14 mouse cellular contexts compared by ENCODE assay signal in genomic region chr2:79618614-79619568, GRCm38 (mm10). TPM values are rescaled to one million over a fixed set of nuclear protein-coding genes. Genes with fewer than 3 reads are reported as not detected.
DNase-seq lines count a peak whose midpoint lies in the region; ATAC-seq and TF ChIP-seq lines count a peak whose summit lies in the region.
"Had no signal": no experiment of that assay in that cellular context is flagged by ENCODE, and none has a peak within 500 bp of the region (broad histone marks: within the 10 kb centered on the region; RNA-seq: fewer than 3 reads in every experiment).

No protein-coding gene starts in this region.

- TF ChIP-seq CTCF in G1E (IDR thresholded peaks at IDR 0.05; ENCODE audit: low read depth, low read length) = no peak
- TF ChIP-seq CTCF in kidney, postnatal 0 days (IDR thresholded peaks at IDR 0.05; ENCODE audit: low read depth) = no peak
- TF ChIP-seq CTCF in cerebellum, adult 2 months (IDR thresholded peaks at IDR 0.05; ENCODE audit: borderline replicate concordance, insufficient read depth, low read depth, low read length) = no peak

- 0 out of 2 replicates have a peak overlapping the region, but pooled peaks have one; percentile 19 for H3K27ac ChIP-seq in kidney, postnatal 0 days
- no peak overlapping the region for H3K27ac ChIP-seq in cerebellum, adult 2 months (ENCODE audit: insufficient read depth, low read length)
- H3K27ac ChIP-seq: heart, adult 2 months; limb, embryonic 15.5 days; lung, embryonic 15.5 days had no signal

- H3K9ac ChIP-seq in kidney, postnatal 0 days (ENCODE audit: low read depth, low read length) = no peak overlapping the region
- H3K9ac ChIP-seq: limb, embryonic 15.5 days; lung, embryonic 15.5 days had no signal

- ATAC-seq in G1E (ENCODE audit: extremely low read depth, insufficient number of reproducible peaks, low FRiP score, poor library complexity, severe bottlenecking) = peak; percentile 69
- ATAC-seq in granulocyte monocyte progenitor cell, adult 5-6 weeks (replicated peaks; ENCODE audit: poor library complexity, severe bottlenecking) = peak; percentile 85
- ATAC-seq in kidney, postnatal 0 days (replicated peaks; ENCODE audit: low FRiP score, low read depth) = peak; percentile 87
- peak; percentile 96 for ATAC-seq in monocyte, adult 5-6 weeks (replicated peaks; ENCODE audit: insufficient number of reproducible peaks, low FRiP score, low TSS enrichment, poor library complexity, severe bottlenecking)

- H3K27me3 ChIP-seq in G1E (ENCODE audit: insufficient read depth, low read length) = no peaks in the 10 kb centered on the region
- no peaks in the 10 kb centered on the region for H3K27me3 ChIP-seq in kidney, postnatal 0 days (ENCODE audit: insufficient read depth, low read length)
- H3K27me3 ChIP-seq in cerebellum, adult 2 months (ENCODE audit: control insufficient read depth, insufficient read depth, low read length) = no peaks in the 10 kb centered on the region
- H3K27me3 ChIP-seq: limb, embryonic 15.5 days; lung, embryonic 15.5 days had no signal

- H3K4me3 ChIP-seq in G1E (ENCODE audit: low read depth, low read length) = no peak overlapping the region
- no peak overlapping the region for H3K4me3 ChIP-seq in kidney, postnatal 0 days (replicated peaks; ENCODE audit: low read depth, low read length)
- H3K4me3 ChIP-seq in cerebellum, adult 2 months (replicated peaks; ENCODE audit: insufficient read depth, low read depth, low read length) = no peak overlapping the region
- H3K4me3 ChIP-seq: heart, adult 2 months; limb, embryonic 15.5 days; lung, embryonic 15.5 days had no signal

- TF ChIP-seq POLR2A in cerebellum, adult 2 months (IDR thresholded peaks at IDR 0.05; ENCODE audit: borderline replicate concordance, insufficient read depth, low read length) = no peak

- no peak for DNase-seq in G1E (ENCODE audit: low spot score)
- DNase-seq in kidney, postnatal 0 days (ENCODE audit: low spot score) = no peak
- no peak for DNase-seq in thymus, postnatal 25 days
- no peak for DNase-seq in ovary, postnatal 10 days (ENCODE audit: low spot score)
- DNase-seq in cerebellum, adult 2 months = no peak
- no peak for DNase-seq in thymus, adult 18-20 months
- DNase-seq: cerebellum, adult 11 months; heart, adult 2 months; heart, postnatal 14 days; right cerebral cortex, postnatal 25 days had no signal

- 55% methylated on average over 6 of the region's 6 CpGs for whole genome bisulfite sequencing in kidney, postnatal 0 days
- WGBS in cerebellum, adult 2 months = 85% methylated on average over 6 of the region's 6 CpGs

- H3K4me1 ChIP-seq in G1E (ENCODE audit: insufficient read depth, low read depth, low read length) = peaks cover 16% of the 10 kb centered on the region
- H3K4me1 ChIP-seq in kidney, postnatal 0 days (replicated peaks; ENCODE audit: insufficient read depth, low read length) = no peaks in the 10 kb centered on the region; the same call in 1 of the 2 replicates
- no peaks in the 10 kb centered on the region; the same call in 1 of the 2 replicates for H3K4me1 ChIP-seq in cerebellum, adult 2 months (ENCODE audit: control insufficient read depth, insufficient read depth, low read length)
- H3K4me1 ChIP-seq: limb, embryonic 15.5 days; lung, embryonic 15.5 days had no signal

- H3K36me3 ChIP-seq in G1E (replicated peaks) = no peaks in the 10 kb centered on the region
- no peaks in the 10 kb centered on the region for H3K36me3 ChIP-seq in kidney, postnatal 0 days (ENCODE audit: insufficient read depth, low read length)
- H3K36me3 ChIP-seq: limb, embryonic 15.5 days; lung, embryonic 15.5 days had no signal

- H3K4me2 ChIP-seq in kidney, postnatal 0 days (ENCODE audit: low read length) = no peak overlapping the region
- H3K4me2 ChIP-seq: limb, embryonic 15.5 days; lung, embryonic 15.5 days had no signal

- no peaks in the 10 kb centered on the region for H3K9me3 ChIP-seq in G1E (replicated peaks)
- H3K9me3 ChIP-seq in kidney, postnatal 0 days (replicated peaks; ENCODE audit: low read length) = no peaks in the 10 kb centered on the region
- H3K9me3 ChIP-seq: limb, embryonic 15.5 days; lung, embryonic 15.5 days had no signal

RNA-seq across cellular contexts. Expression of gene Itprid2, which starts 16.3 kb away (rescaled TPM):
- total RNA-seq in G1E (2014; fragmentation: Nextera tagmentation) = 52.1 and 62.8 TPM in 2 replicates
- total RNA-seq in G1E (2017) = 36.2 and 40.6 TPM in 2 replicates
- polyA plus RNA-seq in G1E (2012) = 12.5 and 15.2 TPM in 2 replicates
- total RNA-seq in granulocyte monocyte progenitor cell, adult 5-6 weeks (2014; fragmentation: Nextera tagmentation) = 14.7 and 20.0 TPM in 2 replicates
- total RNA-seq in granulocyte monocyte progenitor cell, adult 5-6 weeks (2017) = 14.7 and 21.9 TPM in 2 replicates
- polyA plus RNA-seq in kidney, postnatal 0 days (2015; fragmentation: Nextera tagmentation; extraction: Ambion mirVana) = 22.7 and 24.4 TPM in 2 replicates
- 45.5 to 56.9 TPM (median 56.0 TPM) in 3 replicates for total RNA-seq in monocyte, adult 5-6 weeks (2017)
- 21.5 and 21.6 TPM in 2 replicates for polyA plus RNA-seq in cerebellum, adult 2 months (2012; rRNA removed)
